Mouse (Mus musculus): ENCODE results near the gene Psmd9. TPM values are rescaled to one million over a fixed set of nuclear protein-coding genes. Genes with fewer than 3 reads are reported as not detected.
A peak's percentile ranks its signal among the peaks of the same experiment; 100 is the strongest.

The Psmd9 gene
- polyA plus RNA-seq, 1 experiment from 2014 or later, result 67.6 TPM

DNA sequence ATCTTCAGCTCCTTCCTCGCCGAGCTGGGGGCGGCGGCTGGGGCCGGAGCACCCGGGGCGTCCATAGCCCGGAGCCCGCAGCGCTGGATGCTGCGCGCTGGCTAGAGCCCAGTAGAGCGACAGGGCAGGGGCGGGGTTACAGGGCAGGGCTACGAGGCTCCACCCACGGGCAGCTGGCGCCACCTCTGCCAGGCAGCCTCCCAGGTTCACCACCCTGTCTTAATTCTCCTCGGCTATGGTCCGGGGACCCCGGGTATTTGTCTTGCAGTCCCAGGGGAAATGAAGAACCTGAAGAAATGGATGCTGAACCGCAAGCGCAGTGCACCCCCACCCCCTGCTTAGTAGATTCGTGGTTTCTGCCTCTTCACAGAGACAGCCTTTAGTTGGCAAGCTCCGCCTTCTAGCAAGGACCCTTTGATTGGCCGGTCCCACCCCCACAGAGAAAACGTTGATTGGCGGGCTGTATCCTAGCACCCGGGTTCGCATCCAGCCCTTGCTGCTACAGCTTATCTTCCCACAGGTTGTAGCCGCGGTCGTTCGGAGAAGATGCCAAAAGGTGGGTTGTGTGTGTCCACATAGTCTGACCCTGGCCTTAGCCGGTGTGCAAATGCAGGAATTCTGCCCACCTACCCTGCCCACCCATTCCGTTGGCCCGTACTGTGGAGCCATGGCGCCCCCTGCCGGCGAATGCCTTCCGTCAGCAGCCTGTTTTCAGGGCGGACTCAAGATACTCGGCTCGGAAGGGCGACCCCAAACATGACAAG, 36.7 kb upstream of the Psmd9 start, which contains the start of gene Rhof:
Rhof (minus strand) TSS at position 385 of the 764 bp plus-strand sequence.
- 4% methylated on average over 42 of the region's 44 CpGs for WGBS
- peak; percentile 55 for ATAC-seq (ENCODE audit: insufficient read depth, low FRiP score, low read depth)
- H3K4me3 ChIP-seq (replicated peaks), result peak within 1 kb of the TSS; percentile 40
- no peaks in the 10 kb centered on the region for H3K27me3 ChIP-seq (replicated peaks)
- H3K9ac ChIP-seq, result peak within 1 kb of the TSS; percentile 19; the same call in 1 of the 2 replicates
- H3K27ac ChIP-seq, result peak within 1 kb of the TSS; percentile 100
- H3K9me3 ChIP-seq, result no peaks in the 10 kb centered on the region
- H3K4me1 ChIP-seq, result peaks cover 61% of the 10 kb centered on the region
- H3K36me3 ChIP-seq, result no peaks in the 10 kb centered on the region
- H3K4me2 ChIP-seq, result peak within 1 kb of the TSS; percentile 87

DNA sequence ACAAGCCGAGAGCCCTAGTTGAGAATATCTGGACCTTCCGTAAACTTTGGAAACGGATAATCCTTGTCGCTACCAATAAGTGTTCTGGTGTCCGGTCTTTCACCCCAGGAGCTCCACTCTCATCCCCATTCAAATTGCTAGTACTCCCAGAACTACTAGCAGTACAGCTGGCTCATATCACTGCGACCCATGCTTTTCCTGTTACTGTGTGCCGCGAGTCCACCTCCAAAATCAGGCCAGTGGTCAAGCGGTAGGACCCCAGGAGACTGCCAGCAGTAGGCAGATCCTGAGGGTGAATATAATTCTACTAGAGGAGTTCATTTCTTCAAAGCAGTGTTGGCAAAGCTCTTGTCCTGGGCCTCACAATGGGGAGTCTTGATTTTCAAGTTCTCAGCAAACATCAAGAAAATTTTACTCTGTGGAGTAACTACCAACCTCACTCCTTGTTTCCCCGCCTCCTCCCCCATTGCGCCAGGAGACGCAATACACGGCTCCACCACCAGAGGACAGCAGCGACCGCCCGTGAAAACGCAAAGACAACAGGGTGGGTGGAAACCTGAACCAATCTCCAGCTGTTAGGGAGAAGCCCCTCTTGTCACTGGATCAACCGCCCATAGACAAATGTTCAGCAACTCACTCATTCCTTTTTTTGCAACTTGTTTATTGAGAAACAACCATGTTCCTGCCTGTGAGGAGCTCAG, 36.0 kb upstream of the Psmd9 start:
- no peaks in the 10 kb centered on the region for H3K27me3 ChIP-seq (replicated peaks)
- H3K36me3 ChIP-seq, result no peaks in the 10 kb centered on the region
- H3K4me1 ChIP-seq, result peaks cover 64% of the 10 kb centered on the region
- peak overlapping the region; percentile 87 for H3K4me2 ChIP-seq
- peak overlapping the region; percentile 100 for H3K27ac ChIP-seq
- no peak overlapping the region for H3K9ac ChIP-seq
- WGBS, result 15% methylated on average over 18 of the region's 18 CpGs
- no peak overlapping the region for H3K4me3 ChIP-seq (replicated peaks)
- H3K9me3 ChIP-seq, result no peaks in the 10 kb centered on the region
- no peak for ATAC-seq (ENCODE audit: insufficient read depth, low FRiP score, low read depth)

DNA sequence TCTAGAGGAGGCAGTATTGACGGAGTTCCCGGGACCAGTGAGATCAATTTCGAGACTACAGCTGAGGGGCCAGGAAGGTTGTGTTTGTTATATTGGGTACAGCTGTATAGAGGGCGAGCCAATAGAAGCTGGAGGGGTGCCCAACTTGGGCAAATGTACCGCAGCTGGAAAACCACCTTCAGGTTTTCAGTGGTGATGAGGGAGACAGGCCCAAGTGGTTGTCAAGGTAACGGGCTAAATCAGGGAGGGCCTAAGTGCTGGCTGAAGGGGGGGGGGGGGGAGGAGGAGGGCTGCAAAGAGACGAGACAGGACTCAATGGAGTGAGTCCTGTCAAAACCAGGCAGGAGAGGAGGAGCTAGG, 35.4 kb upstream of the Psmd9 start:
- H3K4me1 ChIP-seq, result peaks cover 64% of the 10 kb centered on the region
- no peaks in the 10 kb centered on the region for H3K36me3 ChIP-seq
- peak overlapping the region; percentile 100 for H3K27ac ChIP-seq
- H3K4me3 ChIP-seq (replicated peaks), result no peak overlapping the region
- no peaks in the 10 kb centered on the region for H3K9me3 ChIP-seq
- no peak overlapping the region for H3K9ac ChIP-seq
- H3K4me2 ChIP-seq, result peak overlapping the region; percentile 87
- 24% methylated on average over 7 of the region's 7 CpGs for WGBS
- no peaks in the 10 kb centered on the region for H3K27me3 ChIP-seq (replicated peaks)
- ATAC-seq (ENCODE audit: insufficient read depth, low FRiP score, low read depth), result no peak

DNA sequence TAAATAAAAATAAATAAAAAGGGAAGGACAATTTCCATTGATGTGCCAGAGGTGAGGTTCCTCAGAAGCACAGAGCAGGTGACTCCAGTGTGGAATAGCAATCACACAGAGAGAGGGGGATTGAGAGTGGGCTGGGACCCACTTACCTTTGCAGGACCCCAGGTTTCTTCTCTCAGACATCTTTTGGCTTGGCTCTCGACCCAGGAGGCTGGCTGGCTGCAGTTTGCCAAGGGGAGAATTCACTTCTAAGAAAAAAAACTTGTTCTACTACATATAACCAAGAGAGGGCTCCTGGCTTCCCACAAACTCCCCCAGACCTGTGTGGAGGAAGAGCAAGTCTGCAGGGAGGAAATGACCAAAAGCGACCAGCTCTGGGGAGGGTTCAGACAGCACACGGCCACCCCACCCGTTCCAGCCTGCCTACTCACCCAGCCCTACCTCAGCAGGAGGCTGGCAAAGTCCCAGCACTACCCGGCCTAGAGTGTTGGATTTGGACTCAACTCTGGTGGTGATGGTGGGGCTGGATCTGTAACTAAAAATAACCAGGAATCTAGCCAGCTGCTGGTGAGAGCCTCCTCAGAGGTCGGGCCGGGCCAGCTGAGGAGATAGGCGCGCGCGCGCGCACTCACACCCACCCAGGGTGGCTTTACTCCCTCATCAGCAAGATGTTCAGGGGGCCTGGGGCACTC, 34.9 kb upstream of the Psmd9 start:
- Histone ChIP-seq H3K36me3 (no peaks in the 10 kb centered on the region), H3K9ac (no peak overlapping the region), H3K9me3 (no peaks in the 10 kb centered on the region), H3K4me1 (peaks cover 64% of the 10 kb centered on the region), H3K27me3 (replicated peaks) (no peaks in the 10 kb centered on the region), H3K4me3 (replicated peaks) (peak overlapping the region; percentile 60), H3K4me2 (peak overlapping the region; percentile 87), H3K27ac (peak overlapping the region; percentile 100)
- ATAC-seq (ENCODE audit: insufficient read depth, low FRiP score, low read depth), result no peak
- WGBS, result 24% methylated on average over 13 of the region's 13 CpGs

DNA sequence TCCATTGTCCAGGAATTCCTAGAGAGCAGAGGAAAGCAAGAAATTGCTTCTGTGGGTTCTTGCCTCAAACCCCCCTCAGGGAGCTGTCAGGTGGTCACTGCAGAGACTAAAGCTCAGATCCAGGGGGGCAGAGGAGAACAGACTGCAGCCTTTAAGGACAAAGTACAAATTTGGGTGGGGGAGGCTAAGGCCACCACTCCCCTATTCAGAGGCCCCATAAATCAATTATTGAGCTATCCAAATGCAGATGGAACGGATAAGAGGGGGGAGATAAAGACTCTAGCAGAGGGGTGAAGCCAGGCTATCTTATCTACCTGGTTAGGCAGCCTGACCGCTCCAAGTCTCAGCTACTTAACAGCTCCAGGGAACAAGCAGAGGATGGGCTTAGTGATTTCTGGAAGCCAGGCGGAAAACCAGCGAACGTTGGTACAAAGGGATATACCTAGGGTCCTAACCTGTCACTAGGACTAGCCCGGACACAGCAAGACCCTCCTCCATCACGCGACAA, 34.3 kb upstream of the Psmd9 start:
- Histone ChIP-seq H3K27me3 (replicated peaks) (no peaks in the 10 kb centered on the region), H3K4me1 (peaks cover 64% of the 10 kb centered on the region), H3K4me3 (replicated peaks) (peak overlapping the region; percentile 60), H3K36me3 (no peaks in the 10 kb centered on the region), H3K9me3 (no peaks in the 10 kb centered on the region), H3K9ac (no peak overlapping the region), H3K4me2 (peak overlapping the region; percentile 87), H3K27ac (peak overlapping the region; percentile 100)
- ATAC-seq (ENCODE audit: insufficient read depth, low FRiP score, low read depth), result no peak
- 20% methylated on average over 8 of the region's 8 CpGs for WGBS

DNA sequence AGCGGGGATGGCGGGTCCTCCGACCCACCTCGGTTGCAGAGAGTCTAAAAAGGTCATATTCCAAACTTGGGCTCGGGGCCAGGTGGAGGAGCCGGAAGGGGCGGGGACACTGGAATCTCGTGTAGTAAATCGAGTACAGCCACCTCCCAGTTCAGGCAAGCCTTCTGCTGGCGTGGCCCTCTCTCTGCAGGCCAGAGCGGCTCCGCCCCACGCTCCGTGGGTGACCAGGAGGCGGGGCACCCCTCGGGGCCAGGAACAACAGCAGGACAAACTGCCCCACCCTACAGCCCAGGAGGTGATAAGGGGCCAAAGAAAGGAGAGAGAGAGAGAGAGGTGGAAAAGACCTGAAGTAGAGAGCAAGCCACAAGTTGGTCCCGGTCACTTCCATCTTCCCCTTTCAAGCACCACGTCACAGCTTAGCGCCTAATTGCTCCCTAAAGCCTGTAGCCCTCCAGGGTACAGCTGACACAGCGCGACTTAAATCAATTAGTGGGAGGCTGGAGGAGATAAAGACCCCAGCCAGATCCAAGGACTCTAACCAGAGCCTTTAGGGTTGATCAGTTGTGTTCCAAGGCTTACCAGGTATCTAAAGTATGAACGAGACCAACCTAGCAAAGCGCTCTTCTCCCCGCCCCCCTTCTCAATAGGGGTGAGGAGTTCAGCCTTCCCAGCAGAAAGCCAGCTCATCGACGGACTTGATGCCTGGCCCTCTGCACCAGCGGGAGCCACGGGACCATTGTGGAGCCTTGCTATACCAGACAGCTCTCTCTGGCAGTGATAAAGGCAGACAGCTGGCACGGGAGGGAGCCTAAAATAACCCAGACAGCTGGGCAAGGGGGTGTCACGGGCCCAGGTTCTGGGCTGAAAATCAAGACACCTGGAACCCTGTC, 33.5 kb upstream of the Psmd9 start:
- no peaks in the 10 kb centered on the region for H3K27me3 ChIP-seq (replicated peaks)
- peak overlapping the region; percentile 88; the same call in 1 of the 2 replicates for H3K9ac ChIP-seq
- H3K4me2 ChIP-seq, result peak overlapping the region; percentile 87
- peaks cover 64% of the 10 kb centered on the region for H3K4me1 ChIP-seq
- peak; percentile 45 for ATAC-seq (ENCODE audit: insufficient read depth, low FRiP score, low read depth)
- H3K9me3 ChIP-seq, result no peaks in the 10 kb centered on the region
- WGBS, result 4% methylated on average over 30 of the region's 30 CpGs
- no peaks in the 10 kb centered on the region for H3K36me3 ChIP-seq
- H3K4me3 ChIP-seq (replicated peaks), result peak overlapping the region; percentile 60
- peak overlapping the region; percentile 100 for H3K27ac ChIP-seq

DNA sequence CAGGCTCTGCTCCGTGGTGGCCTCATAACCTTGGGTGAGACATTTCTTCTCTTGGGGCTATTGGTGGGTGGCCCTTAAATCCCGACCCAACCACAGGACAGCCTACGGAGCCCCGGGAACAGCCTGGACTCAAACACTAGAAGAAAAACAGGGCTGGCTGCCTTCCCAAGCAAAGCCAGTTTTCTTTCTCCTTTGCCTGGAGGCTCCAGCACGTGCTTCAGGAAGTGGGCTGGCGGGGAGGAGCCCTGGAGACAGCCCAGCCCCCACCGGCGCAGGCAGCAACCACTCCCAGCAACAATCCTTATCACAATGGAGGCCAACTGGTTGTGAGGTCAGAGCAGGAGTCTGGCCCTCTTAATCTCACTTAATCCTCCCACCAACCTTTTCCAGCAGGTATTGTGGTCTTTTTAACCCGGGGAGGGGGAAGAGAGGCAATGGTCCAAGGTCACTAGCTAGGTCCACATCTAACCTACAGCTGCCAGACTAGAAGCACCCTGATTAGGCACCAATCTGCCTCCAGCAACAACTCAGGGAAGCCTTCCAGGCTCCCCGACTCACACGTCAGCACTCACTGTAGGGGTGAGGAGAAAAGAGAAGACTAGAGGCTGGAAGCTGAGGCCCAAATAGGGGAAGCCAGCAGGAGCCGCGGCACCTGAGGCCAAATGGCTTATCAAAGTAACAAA, 32.7 kb upstream of the Psmd9 start:
- Histone ChIP-seq H3K4me3 (replicated peaks) (peak overlapping the region; percentile 60), H3K9me3 (no peaks in the 10 kb centered on the region), H3K27me3 (replicated peaks) (no peaks in the 10 kb centered on the region), H3K27ac (peak overlapping the region; percentile 100), H3K36me3 (no peaks in the 10 kb centered on the region), H3K4me2 (peak overlapping the region; percentile 87), H3K4me1 (peaks cover 60% of the 10 kb centered on the region), H3K9ac (peak overlapping the region; percentile 88; the same call in 1 of the 2 replicates)
- ATAC-seq (ENCODE audit: insufficient read depth, low FRiP score, low read depth), result peak; percentile 69
- under 1% methylated on average over 13 of the region's 13 CpGs for WGBS

DNA sequence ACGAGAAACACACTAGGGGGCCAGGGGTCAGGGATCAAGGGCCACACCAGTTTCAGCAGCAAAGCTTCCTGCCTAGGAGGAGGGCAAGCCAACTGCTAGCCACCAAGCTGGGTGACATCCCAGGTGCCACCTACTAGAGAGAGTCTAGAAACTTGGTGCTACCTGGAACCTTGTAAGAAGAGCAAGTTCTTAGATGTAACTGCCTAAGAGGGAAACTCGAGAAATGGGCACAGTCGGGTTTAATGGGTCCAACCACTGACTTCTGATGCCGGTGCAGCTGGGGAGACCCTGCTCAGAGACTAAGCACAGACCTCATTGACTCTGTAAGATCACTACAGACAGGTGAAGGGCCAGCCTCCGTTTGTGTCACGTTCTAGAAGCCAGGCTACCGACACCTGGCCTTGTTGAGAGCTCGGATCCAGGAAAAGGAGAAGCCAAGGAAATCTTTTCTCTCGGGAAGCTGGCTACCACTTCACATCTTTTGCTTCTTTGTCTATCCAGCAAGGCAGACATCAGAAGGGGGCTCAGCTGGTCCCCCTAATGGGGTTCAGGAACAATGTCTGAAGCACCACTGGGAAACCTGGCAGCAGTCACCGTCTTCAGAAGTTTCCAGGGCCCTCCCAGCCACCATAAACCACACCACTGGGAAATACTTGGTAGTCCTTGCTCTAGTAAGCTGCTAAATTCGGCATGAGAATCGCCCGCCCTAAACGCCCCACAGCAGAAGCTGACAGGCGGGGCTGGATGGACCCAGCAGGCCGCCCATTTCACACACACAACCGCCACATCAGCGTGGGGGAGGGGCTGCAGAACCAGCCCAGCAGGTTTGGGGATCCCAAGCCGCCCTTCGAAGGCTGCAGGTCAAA, 31.9 kb upstream of the Psmd9 start:
- Histone ChIP-seq H3K27ac (peak overlapping the region; percentile 100), H3K9me3 (no peaks in the 10 kb centered on the region), H3K9ac (peak overlapping the region; percentile 88), H3K4me3 (replicated peaks) (peak overlapping the region; percentile 60), H3K4me1 (peaks cover 52% of the 10 kb centered on the region), H3K27me3 (replicated peaks) (no peaks in the 10 kb centered on the region), H3K36me3 (no peaks in the 10 kb centered on the region), H3K4me2 (peak overlapping the region; percentile 87)
- WGBS, result 3% methylated on average over 20 of the region's 20 CpGs
- ATAC-seq (ENCODE audit: insufficient read depth, low FRiP score, low read depth), result peak; percentile 27

DNA sequence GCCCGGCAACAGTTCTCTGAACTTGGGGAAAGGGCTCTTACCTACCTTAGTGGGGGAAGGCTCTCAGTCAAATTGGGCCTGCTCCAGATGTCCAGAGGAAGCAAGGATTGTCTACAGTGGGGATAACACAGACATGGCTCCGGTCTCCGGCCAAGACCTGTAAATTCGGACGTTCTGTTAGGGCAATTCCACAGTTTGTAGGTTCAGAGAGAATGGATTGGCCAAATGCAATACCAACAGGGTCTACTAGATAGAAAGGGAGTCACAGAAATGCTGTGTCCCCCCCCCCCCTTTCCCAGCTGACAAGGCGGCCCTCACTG, 31.3 kb upstream of the Psmd9 start:
- Histone ChIP-seq H3K9me3 (no peaks in the 10 kb centered on the region), H3K4me2 (peak overlapping the region; percentile 87), H3K4me3 (replicated peaks) (peak overlapping the region; percentile 60), H3K27me3 (replicated peaks) (no peaks in the 10 kb centered on the region), H3K27ac (peak overlapping the region; percentile 100), H3K9ac (peak overlapping the region; percentile 88), H3K4me1 (peaks cover 46% of the 10 kb centered on the region), H3K36me3 (no peaks in the 10 kb centered on the region)
- ATAC-seq (ENCODE audit: insufficient read depth, low FRiP score, low read depth), result no peak
- 2% methylated on average over 6 of the region's 6 CpGs for WGBS

DNA sequence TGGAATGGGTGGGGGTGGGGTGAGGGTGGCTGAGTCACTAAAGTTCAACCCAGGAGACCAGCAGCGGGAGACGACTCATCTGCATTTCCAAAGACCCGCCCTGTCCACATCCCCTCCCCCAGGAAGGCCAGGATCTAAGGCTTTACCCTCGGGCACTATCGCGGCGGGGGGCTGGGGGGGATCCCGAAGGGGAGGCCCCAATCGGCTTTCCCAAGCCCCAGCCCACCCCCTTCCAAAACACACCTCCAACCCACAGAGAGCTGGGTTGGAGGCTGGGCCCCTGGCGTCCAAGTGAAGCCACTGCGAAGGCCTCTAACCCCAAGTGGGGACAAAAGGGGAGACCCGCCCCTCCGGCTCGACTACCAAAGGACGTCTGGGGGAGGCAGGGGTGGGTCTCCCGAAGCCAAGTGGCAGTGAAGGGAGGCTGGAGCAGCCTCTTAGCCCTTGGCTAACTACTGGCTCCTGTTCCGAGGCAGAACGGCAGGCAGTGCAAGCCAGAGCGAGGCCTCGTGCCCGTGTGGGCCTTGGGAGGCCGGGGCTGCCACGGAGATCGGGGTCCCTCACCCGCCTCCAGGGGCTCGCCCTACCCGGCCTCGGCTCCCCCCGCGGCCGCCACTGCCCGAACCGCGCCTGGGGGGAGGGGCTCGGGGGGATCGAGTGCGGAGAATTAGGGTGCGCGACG, 30.8 kb upstream of the Psmd9 start:
- Histone ChIP-seq H3K27me3 (replicated peaks) (no peaks in the 10 kb centered on the region), H3K9me3 (no peaks in the 10 kb centered on the region), H3K4me2 (peak overlapping the region; percentile 87), H3K27ac (peak overlapping the region; percentile 100), H3K4me1 (peaks cover 43% of the 10 kb centered on the region), H3K9ac (peak overlapping the region; percentile 88), H3K36me3 (no peaks in the 10 kb centered on the region), H3K4me3 (replicated peaks) (peak overlapping the region; percentile 60)
- WGBS, result under 1% methylated on average over 37 of the region's 40 CpGs
- peak; percentile 40 for ATAC-seq (ENCODE audit: insufficient read depth, low FRiP score, low read depth)
